Mouse (Mus musculus) frontal cortex, postnatal 10 days (tissue): ENCODE data around the gene Map3k21.

Source experiments
- DNase-seq, 2 experiments: peaks; one replicate each; pipeline ENCODE4 v3.0.0; 2022; ENCODE audit warnings: low spot score in 2 of 2, mixed read lengths in 1 of 2

Gene Map3k21

GRCm38 (mm10) chr8:125910365-125911228 lies at the start of gene Map3k21:
TSS of gene Map3k21 (plus strand) at chr8:125910450.
- DNase-seq: no peak

GRCm38 (mm10) chr8:125866125-125866524 lies 44.1 kb upstream of the Map3k21 start:
- DNase-seq: no peak

- DNase-seq: no peak
Observed at GRCm38 (mm10) chr8:125868552-125868951, 41.7 kb upstream of the Map3k21 start.

GRCm38 (mm10) chr8:125869739-125870138 lies 40.5 kb upstream of the Map3k21 start:
- no peak for DNase-seq

- DNase-seq: no peak
Observed at GRCm38 (mm10) chr8:125870179-125870702, 40.0 kb upstream of the Map3k21 start.

GRCm38 (mm10) chr8:125870821-125871321 lies 39.4 kb upstream of the Map3k21 start:
- peak; percentile 63 to 70 for DNase-seq

- no peak for DNase-seq
Observed at GRCm38 (mm10) chr8:125872501-125873249, 37.6 kb upstream of the Map3k21 start.

GRCm38 (mm10) chr8:125873250-125873534 lies 37.1 kb upstream of the Map3k21 start:
- DNase-seq: no peak

GRCm38 (mm10) chr8:125880447-125880846 lies 29.8 kb upstream of the Map3k21 start:
- DNase-seq: no peak

GRCm38 (mm10) chr8:125887549-125887948 lies 22.7 kb upstream of the Map3k21 start:
- no peak for DNase-seq

GRCm38 (mm10) chr8:125889920-125890319 lies 20.3 kb upstream of the Map3k21 start:
- no peak for DNase-seq

GRCm38 (mm10) chr8:125897388-125897787 lies 12.9 kb upstream of the Map3k21 start:
- DNase-seq: no peak

- DNase-seq: peak; percentile 61 to 67
Observed at GRCm38 (mm10) chr8:125897868-125898788, 12.1 kb upstream of the Map3k21 start, which contains the start of gene Pcnx2. TSS of gene Pcnx2 (minus strand) at chr8:125898317.

- peak in 1 of 2 experiments; percentile 40 for DNase-seq
Observed at GRCm38 (mm10) chr8:125898899-125899298, 11.4 kb upstream of the Map3k21 start.

- no peak for DNase-seq
Observed at GRCm38 (mm10) chr8:125901167-125901566, 9.1 kb upstream of the Map3k21 start.

- DNase-seq: no peak
Observed at GRCm38 (mm10) chr8:125902521-125902920, 7.7 kb upstream of the Map3k21 start.

- DNase-seq: no peak
Observed at GRCm38 (mm10) chr8:125905341-125905740, 4.9 kb upstream of the Map3k21 start.

GRCm38 (mm10) chr8:125907311-125907710 lies 2.9 kb upstream of the Map3k21 start:
- DNase-seq: no peak

- no peak for DNase-seq
Observed at GRCm38 (mm10) chr8:125909661-125910364, 437 bp upstream of the Map3k21 start.

GRCm38 (mm10) chr8:125911229-125911580 lies 955 bp downstream of the Map3k21 start:
- DNase-seq: no peak

- DNase-seq: no peak
Observed at GRCm38 (mm10) chr8:125913206-125913605, 3.0 kb downstream of the Map3k21 start.
